Mouse (Mus musculus) retina, embryonic 14.5 days (tissue): ENCODE measurements at regions not wholly inside any gene's neighbourhood (a gene's known extent, or its start where the extent isn't known, plus 50 kb on each side); places are given as distances from the start of the nearest gene placed in this dataset.
"Not testable (repeated sequence)": the region's sequence is repeated elsewhere in the genome, so short reads cannot be mapped to it uniquely, and the experiment has no call there.

Experiments used
- DNase-seq: peaks from one replicate; pipeline ENCODE4 v3.0.0-alpha.2; 2015; ENCODE audit warnings: low spot score

GRCm38 (mm10) chr4:84163362-84163761 lies 511.7 kb downstream of the Bnc2 start:
- DNase-seq, result no peak

- no peak for DNase-seq
Measured at GRCm38 (mm10) chr4:84165256-84165655, 509.8 kb downstream of the Bnc2 start.

- peak; percentile 76 for DNase-seq
Measured at GRCm38 (mm10) chr4:84172841-84173240, 502.2 kb downstream of the Bnc2 start.

GRCm38 (mm10) chr4:84173441-84173840 lies 501.6 kb downstream of the Bnc2 start:
- DNase-seq, result no peak

GRCm38 (mm10) chr4:84176457-84176856 lies 498.6 kb downstream of the Bnc2 start:
- DNase-seq, result not testable (repeated sequence)

GRCm38 (mm10) chr4:84177827-84178226 lies 497.2 kb downstream of the Bnc2 start:
- no peak for DNase-seq

- DNase-seq, result no peak
Measured at GRCm38 (mm10) chr4:84184436-84184835, 490.6 kb downstream of the Bnc2 start.

- DNase-seq, result no peak
Measured at GRCm38 (mm10) chr4:84184844-84185243, 490.2 kb downstream of the Bnc2 start.

- no peak for DNase-seq
Measured at GRCm38 (mm10) chr4:84189315-84189714, 485.8 kb downstream of the Bnc2 start.

GRCm38 (mm10) chr4:84191303-84191702 lies 483.8 kb downstream of the Bnc2 start:
- DNase-seq, result no peak

- no peak for DNase-seq
Measured at GRCm38 (mm10) chr4:84192301-84192700, 482.8 kb downstream of the Bnc2 start.

GRCm38 (mm10) chr4:84196732-84197131 lies 478.3 kb downstream of the Bnc2 start:
- no peak for DNase-seq

GRCm38 (mm10) chr4:84198176-84198575 lies 476.9 kb downstream of the Bnc2 start:
- no peak for DNase-seq

- peak; percentile 46 for DNase-seq
Measured at GRCm38 (mm10) chr4:84199181-84199656, 475.9 kb downstream of the Bnc2 start.

GRCm38 (mm10) chr4:84201001-84201400 lies 474.1 kb downstream of the Bnc2 start:
- no peak for DNase-seq

GRCm38 (mm10) chr4:84202231-84202630 lies 472.8 kb downstream of the Bnc2 start:
- DNase-seq, result peak; percentile 76

GRCm38 (mm10) chr4:84203680-84204079 lies 471.4 kb downstream of the Bnc2 start:
- no peak for DNase-seq

- DNase-seq, result no peak
Measured at GRCm38 (mm10) chr4:84204777-84205176, 470.3 kb downstream of the Bnc2 start.

GRCm38 (mm10) chr4:84208175-84208574 lies 466.9 kb downstream of the Bnc2 start:
- no peak for DNase-seq

GRCm38 (mm10) chr4:84209538-84209937 lies 465.5 kb downstream of the Bnc2 start:
- no peak for DNase-seq

GRCm38 (mm10) chr4:84211311-84211875 lies 463.7 kb downstream of the Bnc2 start:
- no peak for DNase-seq

GRCm38 (mm10) chr4:84212004-84212403 lies 463.1 kb downstream of the Bnc2 start:
- DNase-seq, result no peak

- no peak for DNase-seq
Measured at GRCm38 (mm10) chr4:84214523-84214922, 460.6 kb downstream of the Bnc2 start.

GRCm38 (mm10) chr4:84218961-84219360 lies 456.1 kb downstream of the Bnc2 start:
- DNase-seq, result no peak
